Comparison of ENCODE assay signal across 11 mouse cellular contexts in the genomic region with DNA sequence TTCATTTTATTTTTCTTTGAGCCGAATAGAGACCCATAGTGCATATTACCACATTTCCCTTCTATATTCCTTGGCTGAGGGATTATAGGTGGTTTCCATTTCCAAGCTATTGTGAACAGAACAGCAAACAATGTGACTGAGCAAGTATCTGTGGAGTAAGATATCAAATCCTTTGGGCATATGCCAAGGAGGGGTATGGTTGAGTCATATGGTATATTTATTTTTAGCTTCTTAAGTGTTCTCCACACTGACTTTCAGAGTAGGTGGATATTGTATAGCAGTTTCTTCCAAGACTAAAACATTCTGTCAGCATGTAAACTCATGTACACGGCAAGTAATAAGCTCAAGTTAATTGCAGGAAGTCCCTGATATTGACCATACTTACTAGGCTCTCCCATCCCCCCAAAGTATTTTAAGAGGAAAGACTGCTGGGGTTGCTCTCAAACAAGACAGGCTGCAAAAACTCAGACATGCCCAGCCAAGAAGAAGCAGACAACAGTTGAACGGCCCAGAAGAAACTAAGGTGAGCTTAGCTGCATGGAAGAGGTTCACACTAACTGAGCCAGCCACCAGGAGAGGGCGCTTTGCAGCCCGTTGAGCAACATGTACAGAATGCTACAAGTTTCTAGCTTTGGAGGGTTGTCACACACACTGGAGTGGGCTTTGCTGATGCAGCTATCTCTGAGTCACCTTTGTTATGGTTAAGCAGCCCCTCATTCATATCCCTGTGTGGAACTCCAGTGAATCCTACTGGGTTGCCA.
DNase-seq lines count a peak whose midpoint lies in the region; ATAC-seq and TF ChIP-seq lines count a peak whose summit lies in the region.
"Had no signal": no experiment of that assay in that cellular context is flagged by ENCODE, and none has a peak within 500 bp of the region (broad histone marks: within the 10 kb centered on the region; RNA-seq: fewer than 3 reads in every experiment).

No protein-coding gene starts in this region.

- 0 out of 2 replicates have a peak, but pooled peaks have one; percentile 9 for TF ChIP-seq CTCF in kidney, adult 2 months (conservative IDR thresholded peaks at IDR 0.05; ENCODE audit: insufficient read depth, insufficient read length, low read depth, low read length)
- TF ChIP-seq CTCF in thymus, adult 2 months (IDR thresholded peaks at IDR 0.05; ENCODE audit: borderline replicate concordance, control insufficient read depth, extremely low read depth, insufficient read depth, low read length, poor library complexity): no peak

- no peak overlapping the region for H3K4me3 ChIP-seq in kidney, adult 2 months (ENCODE audit: insufficient read depth, low read depth, low read length)
- H3K4me3 ChIP-seq in thymus, adult 2 months (ENCODE audit: control insufficient read depth, insufficient read depth, low read length): no peak overlapping the region
- H3K4me3 ChIP-seq in forebrain, embryonic 15.5 days: no peak overlapping the region
- H3K4me3 ChIP-seq: erythroblast, embryonic 14.5 days; heart, embryonic 12.5 days; neural tube, embryonic 13.5 days had no signal

- no peaks in the 10 kb centered on the region for H3K9me3 ChIP-seq in forebrain, embryonic 15.5 days
- H3K9me3 ChIP-seq: heart, embryonic 12.5 days; neural tube, embryonic 13.5 days had no signal

- no peak overlapping the region for H3K27ac ChIP-seq in kidney, adult 2 months (ENCODE audit: insufficient read depth, low read depth, low read length)
- H3K27ac ChIP-seq in thymus, adult 2 months (ENCODE audit: control insufficient read depth, insufficient read depth, low read length): no peak overlapping the region
- no peak overlapping the region for H3K27ac ChIP-seq in forebrain, embryonic 15.5 days (replicated peaks)
- H3K27ac ChIP-seq: neural tube, embryonic 13.5 days had no signal

- TF ChIP-seq POLR2A in kidney, adult 2 months (IDR thresholded peaks at IDR 0.05; ENCODE audit: low read depth, low read length): no peak
- no peak for TF ChIP-seq POLR2A in thymus, adult 2 months (IDR thresholded peaks at IDR 0.05; ENCODE audit: control insufficient read depth, extremely low read depth, insufficient read depth, low read length, poor library complexity)

- H3K4me1 ChIP-seq in kidney, adult 2 months (ENCODE audit: control insufficient read depth, insufficient read depth, low read length): no peaks in the 10 kb centered on the region
- no peaks in the 10 kb centered on the region for H3K4me1 ChIP-seq in thymus, adult 2 months (replicated peaks; ENCODE audit: control insufficient read depth, insufficient read depth, low read length)
- H3K4me1 ChIP-seq in forebrain, embryonic 15.5 days: no peaks in the 10 kb centered on the region
- H3K4me1 ChIP-seq: neural tube, embryonic 13.5 days had no signal

- no peaks in the 10 kb centered on the region for H3K36me3 ChIP-seq in kidney, adult 2 months (ENCODE audit: control insufficient read depth, insufficient read depth, low read length)
- no peaks in the 10 kb centered on the region for H3K36me3 ChIP-seq in thymus, adult 2 months (ENCODE audit: control insufficient read depth, insufficient read depth, low read length)
- no peaks in the 10 kb centered on the region for H3K36me3 ChIP-seq in forebrain, embryonic 15.5 days
- H3K36me3 ChIP-seq: heart, embryonic 12.5 days; neural tube, embryonic 13.5 days had no signal

- H3K27me3 ChIP-seq in kidney, adult 2 months (replicated peaks; ENCODE audit: control insufficient read depth, insufficient read depth, low read length): no peaks in the 10 kb centered on the region
- H3K27me3 ChIP-seq in thymus, adult 2 months (ENCODE audit: control insufficient read depth, insufficient read depth, low read length): no peaks in the 10 kb centered on the region
- no peaks in the 10 kb centered on the region for H3K27me3 ChIP-seq in forebrain, embryonic 15.5 days
- H3K27me3 ChIP-seq: heart, embryonic 12.5 days; neural tube, embryonic 13.5 days had no signal

- peak; percentile 11 for DNase-seq in adrenal gland, postnatal 14 days
- DNase-seq in adrenal gland, adult 2 months: no peak
- no peak for DNase-seq in kidney, adult 2 months
- no peak for DNase-seq in kidney, adult 11 months
- DNase-seq in thymus, adult 2 months: peak; percentile 5
- no peak for DNase-seq in thymus, postnatal 25 days
- DNase-seq in telencephalon, adult 2 months (ENCODE audit: low read depth, low spot score): peak; percentile 58

- WGBS in kidney, adult 2 months: 57% methylated on average over 5 of the region's 5 CpGs
- 70% methylated on average over 5 of the region's 5 CpGs for WGBS in thymus, adult 2 months
- 60% methylated on average over 5 of the region's 5 CpGs for WGBS in forebrain, embryonic 15.5 days

- ATAC-seq in forebrain, embryonic 15.5 days (replicated peaks): no peak

- no peak overlapping the region for H3K9ac ChIP-seq in forebrain, embryonic 15.5 days (replicated peaks)
- H3K9ac ChIP-seq: heart, embryonic 12.5 days; neural tube, embryonic 13.5 days had no signal

- H3K4me2 ChIP-seq in forebrain, embryonic 15.5 days (replicated peaks): no peak overlapping the region
- H3K4me2 ChIP-seq: heart, embryonic 12.5 days; neural tube, embryonic 13.5 days had no signal

Comparison
In these comparisons a context has a peak if more than half of its experiments do, and no peak if none do; other contexts are left out.
1. DNase-seq: peak in adrenal gland, postnatal 14 days (single experiment), thymus, adult 2 months (single experiment) and telencephalon, adult 2 months (single experiment); none in adrenal gland, adult 2 months (single experiment), kidney, adult 2 months (single experiment), kidney, adult 11 months (single experiment) and thymus, postnatal 25 days (single experiment).